Mouse (Mus musculus) heart, embryonic 14.5 days (tissue): Measurements from ENCODE around the gene Ddx6. TPM values are rescaled to one million over a fixed set of nuclear protein-coding genes. Genes with fewer than 3 reads are reported as not detected.

Source experiments
- ATAC-seq: fragments of 200-750 bp; cut with Nextera tagmentation; 2 replicates; pipeline ENCODE4 v1.8.0; 2017; ENCODE audit warnings: low read depth, moderate TSS enrichment; ENCODE audit not compliant: insufficient number of reproducible peaks, insufficient read depth, low FRiP score
- H3K27ac ChIP-seq, 2 experiments: fragments of 200-500 bp in 1 of 2; fragments of 300-500 bp in 1 of 2; sonication (generic) in 1 of 2; replicated peaks in 1 of 2; 2 replicates each; pipeline ENCODE4 v1.5.1; 2012 to 2014; ENCODE audit warnings: low read depth in 2 of 2, low read length in 2 of 2, control low read depth in 1 of 2, mild to moderate bottlenecking in 1 of 2, mixed read lengths in 1 of 2; ENCODE audit not compliant: control insufficient read depth in 1 of 2, insufficient read depth in 1 of 2
- H3K27me3 ChIP-seq: fragments of 300-500 bp; sonication (generic); 2 replicates; pipeline ENCODE4 v1.6.1; 2014; ENCODE audit warnings: mild to moderate bottlenecking, low read length, control low read depth; ENCODE audit not compliant: control insufficient read depth, insufficient read depth
- H3K36me3 ChIP-seq: fragments of 300-500 bp; sonication (generic); 2 replicates; pipeline ENCODE4 v1.6.1; 2014; ENCODE audit warnings: mild to moderate bottlenecking, control low read depth, low read length, mixed read lengths; ENCODE audit not compliant: control insufficient read depth, insufficient read depth
- H3K4me1 ChIP-seq, 2 experiments: fragments of 200-500 bp in 1 of 2; fragments of 300-500 bp in 1 of 2; sonication (generic) in 1 of 2; 2 replicates each; pipeline ENCODE4 v1.6.1; 2012 to 2014; ENCODE audit warnings: low read length in 2 of 2, control low read depth in 1 of 2, mixed read lengths in 1 of 2; ENCODE audit not compliant: control insufficient read depth in 2 of 2, insufficient read depth in 2 of 2
- H3K4me2 ChIP-seq: fragments of 300-500 bp; sonication (generic); 2 replicates; pipeline ENCODE4 v1.6.1; 2014; ENCODE audit warnings: mild to moderate bottlenecking, low read length
- H3K4me3 ChIP-seq, 2 experiments: fragments of 200-500 bp in 1 of 2; fragments of 300-500 bp in 1 of 2; sonication (generic) in 1 of 2; 2 replicates each; pipeline ENCODE4 v1.5.1; 2012 to 2014; ENCODE audit warnings: low read length in 2 of 2, mild to moderate bottlenecking in 2 of 2, control low read depth in 1 of 2, low read depth in 1 of 2, moderate library complexity in 1 of 2; ENCODE audit not compliant: control insufficient read depth in 1 of 2, insufficient read depth in 1 of 2
- H3K9ac ChIP-seq: fragments of 300-500 bp; sonication (generic); 2 replicates; pipeline ENCODE4 v1.6.1; 2014; ENCODE audit warnings: mild to moderate bottlenecking, low read length
- H3K9me3 ChIP-seq: fragments of 300-500 bp; sonication (generic); 2 replicates; pipeline ENCODE4 v1.6.1; 2016; ENCODE audit warnings: low read length, control low read depth; ENCODE audit not compliant: control insufficient read depth
- WGBS: fragments of 180-500 bp; shearing (Covaris S2); extraction: QIAGEN DNeasy Blood & Tissue Kit; methylation state at CpG from one replicate; pipeline ENCODE4 v1.1.7; 2014; 5-methylcytosine and 5-hydroxymethylcytosine counted together
- polyA plus RNA-seq: library from polyadenylated mRNA; unstranded; fragments of >200 nt; fragmentation: Nextera tagmentation; extraction: Ambion mirVana; gene quantifications from 2 replicates; pipeline ENCODE4 v1.2.1, GENCODE M21; 2014

Gene Ddx6
- polyA plus RNA-seq, 1 experiment from 2014 or later = 14.9 TPM

- H3K9me3 ChIP-seq = no peaks in the 10 kb centered on the region
- ATAC-seq = no peak
- H3K9ac ChIP-seq = no peak overlapping the region
- H3K4me2 ChIP-seq = no peak overlapping the region
- H3K27ac ChIP-seq = no peak overlapping the region
- H3K4me3 ChIP-seq = no peak overlapping the region
- no peaks in the 10 kb centered on the region for H3K27me3 ChIP-seq
- peaks cover 6 to 17% of the 10 kb centered on the region in 2 experiments for H3K4me1 ChIP-seq
- no peaks in the 10 kb centered on the region for H3K36me3 ChIP-seq
- 88% methylated on average over 9 of the region's 9 CpGs for WGBS
Measured at GRCm38 (mm10) chr9:44594901-44595536, 9.7 kb upstream of the Ddx6 start.

DNA sequence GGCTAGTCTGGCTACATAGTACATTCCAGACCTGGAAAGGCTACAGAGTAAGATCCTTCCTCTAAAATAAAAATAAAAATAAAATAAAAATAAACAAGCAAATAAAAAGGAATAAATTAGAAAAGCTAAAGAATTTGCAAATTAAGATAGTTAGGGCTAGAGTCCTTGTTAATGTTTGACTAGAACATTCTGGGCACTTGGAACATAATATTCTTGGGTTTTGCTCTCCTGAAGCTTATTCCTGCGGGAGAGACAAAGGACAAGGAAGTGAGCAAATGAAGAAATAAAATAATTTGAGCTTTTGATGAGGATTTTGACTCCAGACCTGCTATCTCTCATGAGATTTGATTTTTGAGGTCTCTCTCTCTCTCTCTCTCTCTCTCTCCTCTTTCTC lies 9.2 kb upstream of the Ddx6 start:
- H3K4me3 ChIP-seq = no peak overlapping the region
- H3K4me1 ChIP-seq = peaks cover 8 to 18% of the 10 kb centered on the region in 2 experiments
- no peak overlapping the region for H3K27ac ChIP-seq
- 82% methylated on average over 1 of the region's 1 CpGs for WGBS
- no peaks in the 10 kb centered on the region for H3K27me3 ChIP-seq
- ATAC-seq = no peak
- H3K9me3 ChIP-seq = no peaks in the 10 kb centered on the region
- H3K9ac ChIP-seq = no peak overlapping the region
- no peaks in the 10 kb centered on the region for H3K36me3 ChIP-seq
- no peak overlapping the region for H3K4me2 ChIP-seq

DNA sequence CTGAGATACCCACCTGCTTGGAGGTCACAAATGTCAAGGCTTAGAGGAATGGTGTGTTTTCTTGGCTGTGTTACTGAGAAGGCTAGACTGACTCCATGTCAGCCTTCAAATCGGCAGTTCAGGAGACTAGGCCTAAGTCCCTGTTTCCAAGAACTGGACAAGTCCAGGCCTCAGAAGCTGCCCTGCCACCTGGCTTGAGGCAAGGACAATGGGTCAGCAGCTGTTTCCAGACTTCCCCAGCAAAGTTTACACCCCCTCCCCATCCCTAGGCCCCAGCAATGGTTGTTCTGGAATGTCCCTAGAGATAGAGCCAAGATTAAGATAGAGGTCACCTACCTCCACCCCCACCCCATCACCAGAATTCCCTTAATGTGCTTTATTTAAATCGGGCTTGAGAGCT lies 7.0 kb upstream of the Ddx6 start:
- no peak for ATAC-seq
- no peak overlapping the region for H3K4me3 ChIP-seq
- H3K4me1 ChIP-seq = peaks cover 8 to 20% of the 10 kb centered on the region in 2 experiments
- no peak overlapping the region for H3K9ac ChIP-seq
- WGBS = 83% methylated on average over 2 of the region's 2 CpGs
- H3K4me2 ChIP-seq = no peak overlapping the region
- H3K27ac ChIP-seq = no peak overlapping the region
- H3K9me3 ChIP-seq = no peaks in the 10 kb centered on the region
- H3K36me3 ChIP-seq = no peaks in the 10 kb centered on the region
- no peaks in the 10 kb centered on the region for H3K27me3 ChIP-seq

DNA sequence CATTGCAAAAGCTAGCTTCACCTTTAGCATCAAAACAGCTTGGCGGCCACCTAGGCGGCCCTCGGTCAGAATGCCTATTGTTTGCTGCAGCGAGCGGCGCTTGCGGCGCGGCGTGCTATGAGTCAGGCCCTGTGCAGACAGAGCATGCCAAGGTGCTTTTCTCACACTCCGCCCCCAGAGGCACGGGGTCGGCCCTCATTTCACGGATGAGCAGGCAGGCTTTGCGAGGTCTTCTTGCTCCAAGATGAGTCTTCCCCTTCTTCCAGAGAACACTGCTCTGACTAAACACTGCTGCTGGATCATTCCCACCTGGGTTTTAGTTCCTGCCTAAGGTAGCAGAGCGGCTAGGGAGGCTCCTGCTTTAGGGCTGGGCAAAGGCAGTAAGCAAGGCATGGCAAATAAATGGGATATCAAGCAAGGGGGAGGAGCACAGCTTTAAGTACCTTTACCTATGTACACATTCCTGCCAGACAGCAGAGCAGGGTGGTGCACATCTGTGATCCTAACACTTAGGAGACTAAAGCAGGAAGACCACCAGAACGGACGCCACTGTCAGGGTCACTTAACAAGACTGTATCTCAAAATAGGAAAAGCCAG lies 5.7 kb upstream of the Ddx6 start:
- Histone ChIP-seq H3K36me3 (no peaks in the 10 kb centered on the region), H3K27me3 (no peaks in the 10 kb centered on the region), H3K27ac (0 out of 4 replicates have a peak overlapping the region, but pooled peaks have one; percentile 2 to 28), H3K4me1 (peaks cover 9 to 24% of the 10 kb centered on the region in 2 experiments), H3K9me3 (no peaks in the 10 kb centered on the region), H3K4me2 (peak overlapping the region; percentile 74), H3K4me3 (peak overlapping the region; percentile 26 to 33), H3K9ac (peak overlapping the region; percentile 61)
- no peak for ATAC-seq
- WGBS = 3% methylated on average over 18 of the region's 18 CpGs

DNA sequence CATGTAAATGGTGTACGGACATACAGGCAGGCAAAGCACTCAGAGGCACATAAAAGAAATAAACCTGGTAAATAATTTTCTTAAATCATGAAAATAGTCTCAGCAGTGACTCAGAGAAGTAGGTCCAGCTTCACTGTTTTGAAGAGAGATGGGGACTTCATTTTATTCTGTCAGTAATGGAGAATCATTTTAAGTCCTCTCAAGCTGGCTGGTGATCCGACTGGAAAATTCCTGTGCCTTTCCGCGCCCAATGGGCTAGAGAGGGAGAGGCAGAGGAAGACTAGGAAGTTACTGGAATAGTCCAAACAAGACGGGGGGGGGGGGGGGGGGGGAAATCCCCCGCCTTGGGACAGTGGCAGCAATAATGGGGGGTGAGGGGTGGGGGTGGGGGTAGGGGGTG lies 5.1 kb upstream of the Ddx6 start:
- H3K4me2 ChIP-seq = peak overlapping the region; percentile 74
- no peaks in the 10 kb centered on the region for H3K36me3 ChIP-seq
- WGBS = 11% methylated on average over 5 of the region's 6 CpGs
- H3K9ac ChIP-seq = peak overlapping the region; percentile 61
- ATAC-seq = no peak
- peak overlapping the region; percentile 18 to 26; a peak in 3 of 4 replicates for H3K4me3 ChIP-seq
- no peaks in the 10 kb centered on the region for H3K9me3 ChIP-seq
- H3K4me1 ChIP-seq = peaks cover 9 to 24% of the 10 kb centered on the region in 2 experiments
- no peaks in the 10 kb centered on the region for H3K27me3 ChIP-seq
- no peak overlapping the region for H3K27ac ChIP-seq

DNA sequence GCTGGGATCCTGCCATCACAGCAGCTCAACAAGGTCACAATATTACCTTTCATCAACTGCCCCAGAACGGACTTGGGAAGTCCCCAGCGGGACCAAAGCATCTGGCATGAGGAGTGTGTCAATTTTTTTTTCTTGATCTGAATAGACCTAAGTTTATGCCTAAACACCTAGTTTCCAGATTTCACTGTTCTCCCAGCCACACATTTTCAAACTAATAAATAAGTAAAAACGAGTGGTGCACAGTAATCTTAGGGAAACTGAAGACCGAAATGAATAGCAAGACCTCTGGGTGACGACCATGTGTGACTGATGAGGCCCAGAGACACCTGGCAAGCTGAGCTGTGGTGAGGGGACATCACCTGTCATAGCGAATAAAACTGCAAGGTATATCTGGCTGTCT lies 3.9 kb upstream of the Ddx6 start:
- Histone ChIP-seq H3K27me3 (no peaks in the 10 kb centered on the region), H3K36me3 (no peaks in the 10 kb centered on the region), H3K27ac (no peak overlapping the region), H3K4me1 (peaks cover 9 to 24% of the 10 kb centered on the region in 2 experiments), H3K4me3 (no peak overlapping the region), H3K4me2 (no peak overlapping the region), H3K9me3 (no peaks in the 10 kb centered on the region), H3K9ac (no peak overlapping the region)
- 76% methylated on average over 6 of the region's 6 CpGs for WGBS
- ATAC-seq = no peak

DNA sequence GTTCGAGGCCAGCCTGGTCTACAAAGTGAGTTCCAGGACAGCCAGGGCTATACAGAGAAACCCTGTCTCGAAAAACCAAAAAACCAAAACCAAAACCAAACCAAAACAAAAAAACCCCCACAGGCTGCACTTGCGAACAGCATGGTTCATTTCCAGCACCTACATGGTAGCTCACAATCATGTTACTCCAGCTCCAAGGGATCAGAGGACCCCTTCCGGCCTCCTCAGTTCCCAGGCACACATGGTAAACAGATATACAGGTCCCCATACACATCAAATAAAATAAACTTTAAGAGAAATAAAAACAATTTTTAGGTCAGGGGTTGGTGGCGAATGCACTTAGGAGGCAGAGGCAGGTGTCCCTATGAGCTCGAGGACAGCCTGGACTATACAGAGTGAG lies 1.9 kb upstream of the Ddx6 start:
- H3K9me3 ChIP-seq = no peaks in the 10 kb centered on the region
- H3K9ac ChIP-seq = peak overlapping the region; percentile 61
- H3K36me3 ChIP-seq = peaks cover 9% of the 10 kb centered on the region
- H3K4me2 ChIP-seq = peak overlapping the region; percentile 75
- H3K4me1 ChIP-seq = peaks cover 9 to 34% of the 10 kb centered on the region in 2 experiments
- H3K4me3 ChIP-seq = peak overlapping the region; percentile 1 to 99; a peak in 3 of 4 replicates
- peak overlapping the region; percentile 21 to 99; a peak in 3 of 4 replicates for H3K27ac ChIP-seq
- WGBS = 68% methylated on average over 6 of the region's 6 CpGs
- no peak for ATAC-seq
- H3K27me3 ChIP-seq = no peaks in the 10 kb centered on the region
